Mouse (Mus musculus) CH12.LX (cell line): ENCODE data around the gene Aff3.

ENCODE experiments used
- BHLHE40 ChIP-seq: IDR thresholded peaks from 2 replicates; pipeline ENCODE4 v1.6.1; 2011; ENCODE audit warnings: mild to moderate bottlenecking, low read depth, low read length, improper control_type of control experiment
- CHD1 ChIP-seq: IDR thresholded peaks from 2 replicates; pipeline ENCODE4 v1.6.1; 2012; ENCODE audit warnings: low read depth, low read length, improper control_type of control experiment, inconsistent platforms
- CHD2 ChIP-seq: IDR thresholded peaks from 2 replicates; pipeline ENCODE4 v1.6.1; 2011; ENCODE audit warnings: low read length, improper control_type of control experiment
- CTCF ChIP-seq, 2 experiments: IDR thresholded peaks in 1 of 2; conservative IDR thresholded peaks in 1 of 2; 2 replicates each; pipeline ENCODE4 v1.5.1; 2011 to 2012; ENCODE audit warnings: low read depth in 2 of 2, low read length in 2 of 2, improper control_type of control experiment in 1 of 2, inconsistent platforms in 1 of 2, mild to moderate bottlenecking in 1 of 2, moderate library complexity in 1 of 2
- EP300 ChIP-seq: IDR thresholded peaks from 2 replicates; pipeline ENCODE4 v1.6.1; 2011; ENCODE audit warnings: low read length, improper control_type of control experiment
- KAT2A ChIP-seq: IDR thresholded peaks from 2 replicates; pipeline ENCODE4 v1.6.1; 2012; ENCODE audit warnings: low read length, improper control_type of control experiment, inconsistent platforms; ENCODE audit not compliant: insufficient replicate concordance
- MAZ ChIP-seq: IDR thresholded peaks from 2 replicates; pipeline ENCODE4 v1.6.1; 2012; ENCODE audit warnings: low read depth, mild to moderate bottlenecking, inconsistent platforms, low read length, improper control_type of control experiment, moderate library complexity
- POLR2A ChIP-seq: IDR thresholded peaks from 2 replicates; pipeline ENCODE4 v1.6.1; 2011; ENCODE audit warnings: low read depth, mild to moderate bottlenecking, improper control_type of control experiment, low read length
- TBP ChIP-seq: conservative IDR thresholded peaks from 2 replicates; pipeline ENCODE4 v1.6.1; 2011; ENCODE audit warnings: low read depth, low read length, improper control_type of control experiment
- TCF12 ChIP-seq: IDR thresholded peaks from 2 replicates; pipeline ENCODE4 v1.6.1; 2014; ENCODE audit warnings: low read depth, mild to moderate bottlenecking, inconsistent platforms, low read length, improper control_type of control experiment
- ZC3H11A ChIP-seq: IDR thresholded peaks from 2 replicates; pipeline ENCODE4 v1.6.1; 2012; ENCODE audit warnings: low read depth, mild to moderate bottlenecking, inconsistent platforms, low read length, improper control_type of control experiment
- ZMIZ1 ChIP-seq: IDR thresholded peaks from 2 replicates; pipeline ENCODE4 v1.6.1; 2012; ENCODE audit warnings: low read depth, mild to moderate bottlenecking, inconsistent platforms, low read length, improper control_type of control experiment

- TF ChIP-seq TBP (no peak), CTCF (conservative IDR thresholded peaks at IDR 0.05 in 1 of 2, IDR thresholded peaks at IDR 0.05 in 1 of 2; ENCODE audit: low read depth in 2 of 2, low read length in 2 of 2) (no peak), TCF12 (no peak), EP300 (no peak), BHLHE40 (no peak), ZMIZ1 (no peak), ZC3H11A (no peak), MAZ (no peak), CHD1 (no peak), CHD2 (no peak), POLR2A (no peak), KAT2A (no peak)
Measured at GRCm38 (mm10) chr1:38662616-38663193, 2.0 kb downstream of the Aff3 start.
